Mouse (Mus musculus): ENCODE results near the gene Mettl7b.
"Not testable (repeated sequence)": the region's sequence is repeated elsewhere in the genome, so short reads cannot be mapped to it uniquely, and the experiment has no call there.

The Mettl7b gene

DNA sequence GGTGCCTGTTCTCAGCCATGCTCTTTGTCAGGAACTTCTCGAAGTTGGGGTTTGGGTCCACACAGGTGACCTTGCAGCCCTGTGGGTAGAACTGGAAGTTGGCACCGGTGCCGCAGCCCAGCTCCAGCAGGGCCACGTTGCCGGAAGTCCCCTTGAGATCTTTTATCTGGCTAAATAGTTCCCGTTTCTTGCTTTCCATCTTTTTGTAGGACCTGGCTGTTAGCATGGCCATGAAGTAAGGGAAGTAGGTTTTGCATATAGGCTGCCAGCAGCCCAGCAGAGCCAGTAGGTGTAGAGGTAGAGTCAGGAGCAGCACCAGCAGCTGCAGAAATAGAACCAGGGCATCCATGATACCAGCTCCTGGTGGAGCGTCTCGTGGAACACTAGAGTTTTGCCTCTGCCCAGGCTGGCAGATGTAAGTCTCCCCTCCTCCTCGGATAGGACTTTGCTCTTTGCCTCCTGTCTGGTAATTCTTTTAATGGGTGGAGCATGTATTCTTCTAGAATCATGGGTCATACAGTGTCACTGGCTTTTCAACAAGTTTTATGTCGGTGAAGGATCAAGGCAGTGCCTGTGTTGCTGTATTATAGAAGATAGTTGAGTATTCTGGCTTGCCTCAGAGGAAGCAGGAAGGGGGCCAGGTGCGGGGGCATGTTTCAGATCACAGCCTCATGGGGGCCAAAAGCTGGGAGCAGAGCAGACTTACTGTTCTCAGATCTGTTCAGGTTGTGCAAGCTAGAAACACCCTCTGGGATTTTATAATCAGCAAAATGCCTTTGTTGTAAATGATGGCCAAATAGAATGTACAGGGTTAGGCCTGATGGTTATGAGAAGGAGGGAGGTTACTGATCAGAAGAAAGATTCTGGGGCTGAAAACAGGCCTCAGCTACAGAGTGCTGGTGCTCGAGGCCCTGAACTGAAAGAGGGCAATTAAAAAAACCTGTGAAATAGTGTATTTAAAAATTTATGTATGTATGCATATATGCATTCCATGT is at the start of gene Mettl7b:
TSS of gene Mettl7b (minus strand) at position 399 of the 995 bp plus-strand sequence.
- no peak for DNase-seq (ENCODE audit: low spot score)

GRCm38 (mm10) chr10:129010288-129010841 is 49.6 kb upstream of the Mettl7b start, which contains the start of gene Olfr763:
TSS of gene Olfr763 (plus strand) at chr10:129010791.
- no peak for DNase-seq (ENCODE audit: low spot score)

DNA sequence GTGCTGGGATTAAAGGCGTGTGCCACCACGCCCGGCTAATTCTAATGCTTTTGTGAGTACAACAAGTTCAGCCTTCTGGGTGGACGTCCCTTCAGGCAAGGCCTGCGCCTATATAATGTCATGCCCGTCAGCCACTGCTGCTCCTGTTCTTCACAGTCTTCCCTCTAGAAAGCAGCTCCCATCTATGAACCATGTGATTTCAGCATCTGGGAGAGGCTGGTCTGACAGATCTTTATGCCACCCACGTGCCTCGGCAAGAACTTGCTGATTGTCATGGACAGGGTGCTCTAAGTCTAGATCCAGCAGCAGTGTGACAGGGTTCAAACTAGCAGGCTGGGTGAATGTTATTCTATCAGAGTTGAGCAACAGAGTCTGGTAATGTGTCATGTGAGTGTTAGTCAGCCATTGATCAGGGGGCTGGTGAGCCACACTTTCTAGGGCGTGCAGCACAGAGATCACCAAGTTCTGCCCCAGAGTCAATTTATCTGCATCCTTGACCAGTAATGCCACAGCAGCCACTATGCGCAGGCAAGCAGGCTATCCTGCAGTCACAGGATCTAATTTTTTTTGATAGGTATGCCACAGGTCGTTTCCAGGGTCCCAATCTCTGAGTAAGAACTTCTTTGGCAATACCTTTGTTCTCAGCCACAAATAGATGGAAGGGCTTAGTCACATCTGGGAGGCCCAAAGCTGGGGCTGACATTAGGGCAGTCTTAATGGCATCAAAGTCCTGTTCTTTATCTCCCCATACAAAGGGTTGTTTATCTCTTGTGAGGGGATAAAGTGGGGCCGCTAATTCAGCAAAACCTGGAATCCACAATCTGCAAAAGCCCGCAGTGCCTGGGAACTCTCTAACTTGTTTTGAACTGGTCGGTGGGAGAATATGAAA is 43.5 kb upstream of the Mettl7b start:
- no peak for DNase-seq (ENCODE audit: low spot score)

GRCm38 (mm10) chr10:128996523-128997040 is 35.8 kb upstream of the Mettl7b start:
- DNase-seq (ENCODE audit: low spot score): no peak

GRCm38 (mm10) chr10:128995796-128996195 is 35.0 kb upstream of the Mettl7b start:
- no peak for DNase-seq (ENCODE audit: low spot score)

DNA sequence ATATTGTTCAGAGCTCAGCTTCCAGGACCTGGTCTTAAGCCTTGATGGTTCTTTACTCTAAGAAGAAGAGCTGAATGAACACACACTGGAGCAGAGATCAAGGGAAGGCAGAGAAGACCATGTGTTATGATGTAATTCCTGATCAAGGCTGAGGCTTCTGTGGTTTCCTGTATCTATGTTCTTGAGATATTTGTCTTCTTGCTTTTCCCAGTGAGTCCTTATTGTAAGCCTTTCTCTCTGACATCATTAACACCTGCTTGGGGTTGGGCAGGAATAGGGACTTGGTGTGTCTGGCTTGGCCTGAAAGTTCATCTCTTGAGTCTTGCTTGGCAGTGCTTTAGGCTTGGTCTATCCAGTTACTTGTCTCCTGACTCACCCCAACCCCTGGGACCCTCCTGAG is 30.2 kb upstream of the Mettl7b start:
- DNase-seq (ENCODE audit: low spot score): no peak

- DNase-seq (ENCODE audit: low spot score): not testable (repeated sequence)
Measured at GRCm38 (mm10) chr10:128990129-128990850, 29.5 kb upstream of the Mettl7b start.

GRCm38 (mm10) chr10:128989131-128989530 is 28.3 kb upstream of the Mettl7b start, which contains the start of gene Olfr9:
TSS of gene Olfr9 (plus strand) at chr10:128989431.
- DNase-seq (ENCODE audit: low spot score): not testable (repeated sequence)

- no peak for DNase-seq (ENCODE audit: low spot score)
Measured at GRCm38 (mm10) chr10:128980644-128981365, 20.0 kb upstream of the Mettl7b start.

DNA sequence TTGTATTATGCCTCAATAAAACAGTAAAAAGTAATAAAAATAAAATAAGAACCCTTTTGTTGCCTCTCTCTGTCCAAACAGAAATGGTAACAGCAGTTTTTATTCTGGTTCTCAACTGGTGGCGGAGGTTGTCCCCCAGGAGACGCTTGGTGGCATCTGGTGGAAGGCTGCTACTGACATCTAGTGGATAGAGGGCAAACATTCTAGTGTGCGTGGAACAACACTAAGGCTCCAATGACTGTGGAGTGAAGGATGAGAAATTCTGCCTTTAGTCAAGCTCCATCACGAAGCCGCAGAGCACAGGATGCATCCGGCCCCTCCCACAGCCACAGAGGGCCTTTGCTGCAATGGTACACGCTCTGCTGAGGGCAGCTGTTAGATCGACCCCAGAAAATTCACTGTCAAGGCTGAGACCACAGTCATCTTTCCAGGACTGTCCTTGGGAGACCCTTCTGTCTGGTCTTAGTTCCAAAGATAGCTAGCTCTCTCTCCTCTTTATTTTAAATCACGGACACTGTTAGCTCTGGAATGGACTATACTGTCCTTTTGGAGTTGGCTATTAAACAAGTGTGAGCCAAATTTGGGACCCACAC is 16.8 kb upstream of the Mettl7b start:
- DNase-seq (ENCODE audit: low spot score): peak; percentile 74

GRCm38 (mm10) chr10:128976395-128976794 is 15.6 kb upstream of the Mettl7b start:
- DNase-seq (ENCODE audit: low spot score): no peak

DNA sequence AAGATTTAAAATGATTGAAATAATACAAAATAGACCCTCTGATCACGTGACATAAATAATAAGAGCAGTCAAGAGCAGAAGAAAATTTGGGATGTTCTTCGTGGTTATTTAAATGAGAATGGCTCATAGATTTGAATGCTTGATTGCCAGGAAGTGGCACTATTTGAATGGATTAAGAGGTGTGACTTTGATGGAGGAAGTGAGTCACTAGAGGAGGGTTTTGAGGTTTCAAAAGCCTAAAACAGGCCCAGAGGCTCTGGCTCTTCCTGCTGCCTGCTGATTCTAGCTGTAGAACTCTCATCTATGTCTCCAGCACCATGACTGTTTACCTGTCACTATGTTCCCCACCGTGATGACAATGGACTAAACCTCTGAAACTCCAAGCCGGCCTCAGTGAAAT is 12.1 kb upstream of the Mettl7b start:
- DNase-seq (ENCODE audit: low spot score): no peak

DNA sequence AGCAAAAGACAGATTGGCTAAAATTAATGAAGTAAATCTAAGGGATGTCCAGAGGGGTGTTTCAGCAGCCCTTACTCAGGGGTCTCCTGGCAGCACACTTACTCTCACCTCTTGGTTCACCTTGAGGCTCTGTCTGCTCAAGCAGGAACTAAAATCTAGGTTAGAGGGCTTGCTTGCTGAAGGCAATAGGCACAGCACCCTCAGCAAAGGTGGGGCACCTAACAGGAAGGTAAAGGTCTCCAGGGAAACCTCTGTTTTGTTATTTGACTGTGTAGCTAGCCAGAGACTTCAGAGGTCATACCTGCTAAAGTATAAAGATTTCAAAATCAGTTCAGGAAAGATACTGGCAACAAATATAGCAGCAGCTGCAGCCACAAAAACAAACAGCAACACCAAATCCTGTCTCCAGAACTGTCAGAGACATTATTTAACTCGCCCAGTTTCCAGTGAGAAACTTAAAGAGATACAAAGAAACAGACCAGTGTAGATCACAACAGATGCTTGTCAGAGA is 10.0 kb upstream of the Mettl7b start:
- DNase-seq (ENCODE audit: low spot score): no peak

DNA sequence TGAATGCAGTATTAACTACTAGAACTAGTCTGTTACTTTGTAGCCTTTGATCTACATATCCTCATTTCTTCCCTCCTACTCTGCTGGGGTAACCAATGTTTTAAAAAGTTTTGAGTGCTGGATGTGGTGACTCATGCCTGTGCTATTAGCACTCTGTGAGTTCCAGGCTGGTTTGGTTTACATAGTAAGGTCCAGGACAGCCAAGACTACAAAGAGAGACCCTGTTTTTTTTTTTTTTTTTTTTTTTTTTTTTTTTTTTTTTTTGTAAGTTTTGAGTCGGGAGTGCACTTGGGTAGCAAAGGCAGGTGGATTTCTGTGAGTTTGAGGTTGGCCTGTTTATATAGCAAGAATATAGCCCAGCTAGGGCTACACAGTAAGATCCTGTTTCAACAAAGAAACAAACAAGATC is 7.6 kb upstream of the Mettl7b start:
- DNase-seq (ENCODE audit: low spot score): no peak

- DNase-seq (ENCODE audit: low spot score): no peak
Measured at GRCm38 (mm10) chr10:128965871-128966270, 5.1 kb upstream of the Mettl7b start.

- DNase-seq (ENCODE audit: low spot score): no peak
Measured at GRCm38 (mm10) chr10:128964961-128965360, 4.2 kb upstream of the Mettl7b start.

- DNase-seq (ENCODE audit: low spot score): no peak
Measured at GRCm38 (mm10) chr10:128960142-128960541, 646 bp downstream of the Mettl7b start.

DNA sequence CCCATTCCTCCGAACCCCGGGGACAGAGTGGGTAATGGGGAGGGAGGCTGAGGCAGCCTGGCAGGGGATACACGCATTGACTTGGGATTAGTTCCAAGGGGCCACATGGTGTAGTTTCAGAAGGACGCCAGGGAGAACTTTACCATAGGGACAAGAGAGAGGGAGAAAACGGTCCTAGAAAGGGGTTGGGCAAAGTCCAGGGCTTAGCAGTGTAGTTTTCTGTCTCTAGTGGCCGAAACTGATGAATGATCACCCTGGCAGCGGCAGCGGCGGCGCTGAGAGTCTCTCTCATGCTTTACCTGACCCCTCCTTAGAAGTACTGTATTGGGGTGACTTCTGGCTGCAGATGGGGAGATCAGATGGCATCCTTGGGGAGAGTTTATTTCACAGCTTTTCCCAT is 2.4 kb downstream of the Mettl7b start:
- DNase-seq (ENCODE audit: low spot score): no peak

- no peak for DNase-seq (ENCODE audit: low spot score)
Measured at GRCm38 (mm10) chr10:128950208-128950887, 10.4 kb downstream of the Mettl7b start.
